Mouse (Mus musculus): ENCODE results near the gene Adarb1.
A peak's percentile ranks its signal among the peaks of the same experiment; 100 is the strongest.
"Not testable (repeated sequence)": the region's sequence is repeated elsewhere in the genome, so short reads cannot be mapped to it uniquely, and the experiment has no call there.

Adarb1 gene

DNA sequence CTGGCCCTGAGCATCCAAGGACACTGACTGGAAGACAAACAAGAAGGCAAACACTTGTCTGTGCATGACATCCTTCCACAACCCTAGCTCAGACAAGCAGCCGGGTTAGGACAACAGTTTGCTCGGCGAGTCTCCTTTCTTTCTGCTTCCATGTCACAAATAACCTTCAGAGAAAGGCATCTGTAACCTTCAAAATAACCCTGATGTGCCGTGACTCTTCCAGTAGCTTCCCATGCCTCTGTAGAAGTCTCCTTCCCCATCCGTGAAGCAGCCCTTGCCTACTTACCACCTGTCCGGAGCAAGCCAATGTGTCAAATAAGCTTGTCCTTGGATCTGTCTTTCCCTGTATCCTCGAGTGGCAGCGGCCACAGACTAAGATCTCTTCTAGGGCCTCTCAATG is 112.3 kb downstream of the Adarb1 start:
- no peak for DNase-seq

DNA sequence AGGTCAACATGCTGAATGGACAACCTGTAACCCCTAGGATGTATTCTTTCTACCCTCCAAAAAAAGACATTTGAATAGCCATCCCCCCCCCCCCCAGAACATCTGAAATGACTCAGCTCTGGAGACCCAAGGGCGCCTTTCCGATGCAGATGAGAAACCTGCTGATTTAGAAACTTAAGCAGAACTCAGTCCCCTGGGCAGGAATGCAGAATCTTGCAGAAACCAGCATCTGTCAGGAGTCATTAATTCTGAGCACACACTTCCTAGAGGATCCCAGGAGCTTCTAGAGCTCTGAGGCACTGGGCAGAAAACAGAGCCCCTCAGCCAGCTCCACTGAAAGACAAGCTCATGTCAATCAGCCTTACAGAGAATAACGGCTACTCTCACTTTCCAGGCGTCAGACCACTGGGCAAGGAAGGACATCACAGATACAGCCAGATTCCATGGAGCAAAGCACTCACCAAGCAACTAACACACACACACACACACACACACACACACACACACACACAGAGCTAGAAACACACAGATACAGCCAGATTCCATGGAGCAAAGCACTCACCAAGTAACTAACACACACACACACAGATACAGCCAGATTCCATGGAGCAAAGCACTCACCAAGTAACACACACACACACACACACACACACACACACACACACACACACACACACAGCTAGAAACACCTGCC is 113.1 kb downstream of the Adarb1 start:
- no peak for DNase-seq

DNA sequence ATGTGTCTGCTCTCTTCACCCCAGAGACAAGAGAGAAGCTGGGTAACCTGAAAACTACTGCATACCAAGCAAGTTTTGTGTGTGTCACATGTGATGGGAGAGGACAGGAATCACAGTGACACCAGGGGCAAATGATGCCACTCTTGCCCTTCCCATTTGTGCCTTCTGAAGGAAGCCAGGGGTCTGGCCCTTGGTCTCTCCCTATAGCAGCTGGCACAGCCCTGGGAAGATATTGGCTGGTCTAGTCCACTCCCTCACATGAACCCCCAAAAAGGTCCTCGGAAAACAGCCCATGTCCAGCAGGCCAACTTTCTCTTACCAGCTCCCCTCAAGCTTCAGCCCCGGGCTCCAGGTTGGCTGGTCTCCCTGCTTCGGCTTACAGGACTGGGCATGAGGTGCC is 113.7 kb downstream of the Adarb1 start:
- DNase-seq = no peak

DNA sequence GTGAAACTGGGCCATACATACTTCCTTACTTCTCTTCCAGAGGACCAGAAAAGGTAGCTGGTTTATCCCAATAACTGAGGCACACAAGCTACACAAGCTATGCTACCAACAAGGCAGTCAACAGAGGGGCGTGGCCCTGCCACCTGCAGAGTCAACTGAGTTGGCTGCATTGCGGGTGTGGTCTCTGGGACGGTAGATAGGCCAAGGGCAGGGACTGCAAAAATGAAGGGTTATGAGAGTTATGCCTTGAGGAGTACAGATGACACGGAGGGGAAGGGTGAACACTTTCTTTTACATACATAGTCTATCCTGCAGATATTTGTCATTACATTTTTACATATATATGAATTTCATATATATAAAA is 117.2 kb downstream of the Adarb1 start:
- DNase-seq = no peak

DNA sequence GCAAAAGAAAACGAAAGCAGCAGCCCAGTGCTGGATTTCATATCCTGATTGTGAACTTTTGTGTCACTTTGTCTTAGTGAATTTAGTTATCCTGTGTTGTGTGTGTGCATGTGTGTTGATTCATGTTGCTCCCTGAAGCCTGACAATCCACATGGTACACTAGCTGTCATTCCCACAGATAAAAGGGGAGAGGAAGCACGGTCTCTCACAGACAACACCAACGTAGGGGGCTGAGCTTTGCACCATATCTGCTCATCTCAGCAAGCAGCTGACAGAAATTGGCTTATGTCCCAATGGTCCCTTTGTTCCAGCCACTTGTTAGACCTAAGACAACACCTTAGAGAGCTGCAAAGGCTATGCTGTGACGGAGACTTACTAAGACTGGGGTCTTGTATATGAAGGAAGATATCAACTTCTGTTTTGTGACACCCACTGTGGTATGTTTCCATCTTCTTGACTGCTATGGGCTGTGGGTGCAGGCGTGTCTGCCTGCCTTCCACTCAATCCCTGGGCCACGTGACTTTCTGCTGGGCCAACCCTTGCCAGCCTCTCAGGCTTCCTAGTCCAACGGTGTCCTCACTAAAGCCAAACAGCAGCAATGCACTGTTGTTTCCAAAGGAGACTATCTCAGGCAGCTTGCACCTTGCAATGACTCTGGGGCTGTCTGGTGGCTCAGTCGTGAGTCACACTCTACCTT is 117.7 kb downstream of the Adarb1 start:
- DNase-seq = no peak

DNA sequence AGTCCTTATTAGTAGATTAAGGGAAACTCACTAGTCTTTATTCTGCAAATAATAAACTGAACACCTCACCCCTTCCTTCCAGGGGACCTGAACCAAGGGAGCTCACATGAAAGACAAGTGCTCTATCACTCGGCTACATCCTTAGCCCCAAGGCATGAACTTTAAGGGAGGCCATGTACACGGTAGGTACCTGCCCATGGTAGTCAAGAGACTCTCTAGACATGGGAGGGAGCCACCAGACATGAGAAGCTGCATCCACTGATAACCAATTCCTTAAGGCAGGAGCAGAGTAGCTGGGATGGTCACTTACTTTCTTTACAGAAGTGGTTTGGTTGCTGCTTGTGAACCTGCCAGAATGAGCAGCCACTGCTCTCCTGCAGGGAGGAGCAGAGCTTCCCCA is 118.9 kb downstream of the Adarb1 start:
- DNase-seq = no peak

DNA sequence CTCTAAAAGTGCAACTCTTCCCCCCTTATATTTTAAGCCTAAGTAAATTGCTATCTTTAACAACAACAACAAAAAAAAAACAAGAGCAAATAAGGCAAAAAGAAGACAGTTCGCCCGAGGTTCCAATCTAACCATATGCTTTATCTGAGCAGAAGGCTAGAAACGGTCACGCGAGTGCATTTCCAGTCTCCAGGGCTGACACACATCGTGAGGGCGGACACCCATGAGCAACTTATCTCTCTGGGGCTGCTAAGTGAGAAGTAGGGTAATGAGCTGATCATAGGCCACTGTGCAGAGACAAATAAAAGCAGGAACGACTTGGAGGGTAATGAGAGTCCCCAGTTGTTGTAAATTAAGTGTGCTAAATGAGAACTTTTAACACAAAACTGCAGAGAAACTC is 119.4 kb downstream of the Adarb1 start:
- DNase-seq = no peak

DNA sequence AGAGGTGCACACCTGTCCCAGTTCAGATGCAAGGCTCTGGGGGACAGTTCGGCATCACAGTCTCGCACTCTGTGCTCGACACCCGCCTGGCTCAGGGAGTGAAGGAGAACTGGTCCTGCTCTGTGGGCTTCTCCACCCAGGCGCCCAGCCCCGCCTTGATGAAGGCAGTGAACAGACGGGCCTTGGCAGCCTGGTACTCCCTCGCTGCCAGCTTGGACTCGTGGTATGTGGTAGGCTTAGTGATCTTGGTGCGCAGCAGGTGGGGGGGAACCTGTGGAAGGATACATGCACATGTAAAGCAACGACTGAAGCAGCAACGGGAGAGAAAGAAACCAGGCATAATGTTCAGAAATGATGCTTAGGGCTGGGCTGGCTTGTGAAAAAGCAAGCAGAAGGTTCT is 123.4 kb downstream of the Adarb1 start:
- DNase-seq = peak; percentile 91

DNA sequence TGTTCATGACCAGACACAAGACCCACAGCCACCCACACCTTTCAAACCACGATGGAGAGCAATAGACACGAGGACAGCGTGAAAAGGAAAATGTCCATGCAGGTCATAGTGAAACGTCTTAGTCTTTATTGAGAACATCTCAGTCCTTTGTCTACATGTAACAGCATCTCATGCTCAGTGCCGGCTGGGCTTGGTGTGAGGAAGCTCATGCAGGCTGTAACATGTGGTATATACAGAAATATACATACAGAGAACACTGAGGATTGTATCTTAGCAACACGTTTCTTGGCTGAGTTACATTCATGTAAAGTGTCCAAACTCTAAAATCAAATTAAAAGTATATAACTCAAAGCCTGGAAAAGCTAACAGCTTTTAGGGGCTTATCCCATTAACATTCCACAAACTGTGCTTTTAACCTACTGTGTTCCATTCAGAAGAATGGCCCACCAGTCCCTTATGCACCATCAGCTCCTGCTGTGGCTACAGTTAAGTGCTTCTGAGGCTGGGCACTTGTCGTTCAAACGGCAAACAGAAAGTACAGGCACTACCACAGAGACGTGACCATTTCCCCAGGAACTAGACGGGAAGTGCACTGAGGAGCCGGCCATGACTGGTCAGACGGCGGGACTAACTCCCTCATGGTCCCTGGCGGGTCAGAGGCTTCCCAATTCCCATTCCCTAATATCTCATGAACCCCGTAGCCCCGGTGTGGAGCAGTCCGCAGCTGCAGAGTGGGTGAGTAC is 127.3 kb downstream of the Adarb1 start:
- no peak for DNase-seq

DNA sequence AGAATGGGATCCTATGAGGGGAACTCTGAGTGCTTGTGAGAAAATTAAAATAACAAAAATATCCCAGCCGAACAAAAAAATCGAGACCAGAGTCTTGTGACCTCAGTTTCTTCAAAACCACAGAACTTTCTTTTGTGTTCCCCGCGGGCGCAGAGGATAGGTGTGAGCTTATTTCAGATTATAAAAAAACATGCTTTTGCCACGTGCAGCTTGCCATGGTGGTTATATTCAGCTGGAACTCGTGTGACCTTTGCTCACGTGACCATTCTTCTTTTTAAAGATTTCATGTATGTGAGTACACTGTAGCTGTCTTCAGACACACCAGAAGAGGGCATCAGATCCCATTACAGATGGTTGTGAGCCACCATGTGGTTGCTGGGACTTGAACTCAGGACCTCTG is 128.5 kb downstream of the Adarb1 start:
- no peak for DNase-seq

DNA sequence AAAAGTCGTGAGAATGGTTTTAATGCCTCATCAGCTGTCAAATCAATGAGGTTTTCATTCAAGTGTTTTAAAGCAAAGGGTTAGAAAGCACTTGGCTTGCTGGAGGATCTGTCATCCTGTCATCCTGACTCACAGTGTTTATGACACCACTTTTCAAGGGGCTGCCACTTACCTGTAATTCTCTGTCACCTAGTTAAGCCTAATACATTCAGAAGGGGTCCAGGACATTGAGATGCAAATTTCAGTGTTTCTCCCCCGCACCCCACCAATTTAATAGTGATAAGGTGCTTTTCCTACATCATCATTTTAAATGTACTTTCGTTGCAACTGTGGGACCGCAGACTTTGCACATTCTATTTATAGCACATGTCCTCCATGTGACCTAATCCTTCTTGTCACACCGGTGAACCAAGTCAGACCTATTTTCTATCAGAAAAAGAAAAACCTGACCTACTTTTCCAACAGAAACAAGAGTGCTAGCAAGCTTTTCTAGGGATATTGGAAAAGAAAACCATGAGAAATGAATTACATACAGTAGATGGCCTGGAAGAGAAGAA is 129.4 kb downstream of the Adarb1 start:
- DNase-seq = no peak

DNA sequence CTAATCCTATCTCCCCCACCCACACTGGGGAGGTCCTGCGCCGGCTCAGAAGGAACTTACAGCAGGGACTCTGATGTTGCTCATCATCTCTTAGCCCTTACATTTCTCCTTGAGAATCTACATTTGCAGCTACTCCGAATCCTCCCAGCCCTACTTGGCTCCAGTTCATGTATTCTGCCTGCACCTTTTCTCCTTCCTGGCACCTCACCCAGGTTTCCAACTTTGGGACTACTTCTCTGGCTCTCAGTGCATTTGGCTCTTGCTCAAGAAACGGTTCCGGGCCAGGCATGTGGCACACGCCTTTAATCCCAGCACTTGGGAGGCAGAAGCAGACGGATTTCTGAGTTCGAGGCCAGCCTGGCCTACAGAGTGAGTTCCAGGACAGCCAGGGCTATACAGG is 130.4 kb downstream of the Adarb1 start:
- DNase-seq = no peak

DNA sequence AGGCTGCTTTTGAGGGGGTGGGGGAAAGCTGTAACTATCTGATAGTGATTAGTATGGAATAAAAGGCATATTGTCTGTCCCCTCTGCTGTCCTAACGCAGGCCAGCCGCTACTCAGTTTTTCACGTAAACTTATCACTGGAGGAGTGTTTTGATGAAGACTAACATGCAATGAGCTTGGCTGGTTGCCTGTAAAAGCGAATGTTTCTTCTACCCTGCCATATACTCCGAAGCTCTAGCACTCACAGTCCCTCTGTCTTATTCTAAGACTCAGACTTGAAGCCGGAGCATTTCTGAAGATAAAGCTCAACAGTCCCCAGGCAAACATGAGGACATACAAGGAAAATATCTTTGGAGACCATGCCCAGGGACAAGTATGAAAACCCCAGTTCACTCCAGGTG is 133.2 kb downstream of the Adarb1 start:
- no peak for DNase-seq

DNA sequence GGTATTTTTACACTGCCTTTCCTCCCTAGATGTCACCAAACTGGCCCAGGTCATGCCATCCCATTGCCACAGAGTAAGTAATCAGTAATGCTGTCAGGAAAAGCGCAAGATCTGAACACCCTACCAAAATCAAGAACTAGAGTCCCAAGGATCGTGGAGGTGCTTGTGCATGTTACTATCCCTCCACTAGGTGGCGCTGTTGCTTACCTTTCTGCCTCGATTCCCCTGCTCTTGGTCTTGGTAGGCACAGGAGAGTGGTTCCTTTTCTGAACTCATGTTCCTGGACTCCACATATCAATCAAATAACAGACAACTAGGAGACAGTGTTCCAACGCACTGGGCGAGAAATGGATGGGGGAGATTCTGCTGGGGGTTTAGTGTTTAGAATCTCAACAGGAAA is 135.2 kb downstream of the Adarb1 start:
- peak; percentile 76 for DNase-seq

DNA sequence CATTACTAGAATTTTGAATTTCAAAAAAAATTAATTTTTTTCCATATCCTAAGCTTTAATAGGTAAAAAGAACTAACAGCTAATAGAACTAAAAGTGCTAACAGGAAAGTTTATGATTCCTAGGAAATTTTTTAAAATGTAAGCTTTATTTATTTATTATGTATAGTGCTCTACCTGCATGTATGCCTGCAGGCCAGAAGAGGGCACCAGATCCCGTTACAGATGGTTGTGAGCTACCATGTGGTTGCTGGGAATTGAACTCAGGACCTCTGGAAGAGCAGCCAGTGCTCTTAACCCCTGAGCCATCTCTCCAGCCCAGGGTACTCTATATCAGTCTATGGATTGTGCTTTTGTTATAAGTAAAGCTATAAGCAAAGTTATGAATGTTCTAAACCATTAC is 136.0 kb downstream of the Adarb1 start:
- DNase-seq = not testable (repeated sequence)

DNA sequence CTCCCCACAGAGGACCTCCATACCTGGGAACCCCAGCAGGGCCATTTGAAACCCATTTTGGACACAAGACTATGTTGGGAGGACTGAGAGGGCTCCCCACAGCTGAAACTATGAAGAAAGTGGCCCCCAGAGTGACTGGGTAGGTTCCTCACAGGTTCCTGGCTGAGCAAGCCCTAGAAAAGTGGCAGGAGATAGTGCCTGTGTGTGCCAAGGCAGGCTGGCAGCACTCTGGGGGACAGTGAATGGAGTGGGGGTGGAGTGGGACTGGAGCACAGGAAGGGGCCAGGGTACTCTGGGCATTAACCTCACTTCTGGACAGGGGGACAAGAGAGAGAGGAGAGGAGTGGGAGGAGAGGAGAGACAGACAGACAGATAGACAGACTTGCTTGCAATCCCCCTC is 144.3 kb downstream of the Adarb1 start:
- peak; percentile 58 for DNase-seq

DNA sequence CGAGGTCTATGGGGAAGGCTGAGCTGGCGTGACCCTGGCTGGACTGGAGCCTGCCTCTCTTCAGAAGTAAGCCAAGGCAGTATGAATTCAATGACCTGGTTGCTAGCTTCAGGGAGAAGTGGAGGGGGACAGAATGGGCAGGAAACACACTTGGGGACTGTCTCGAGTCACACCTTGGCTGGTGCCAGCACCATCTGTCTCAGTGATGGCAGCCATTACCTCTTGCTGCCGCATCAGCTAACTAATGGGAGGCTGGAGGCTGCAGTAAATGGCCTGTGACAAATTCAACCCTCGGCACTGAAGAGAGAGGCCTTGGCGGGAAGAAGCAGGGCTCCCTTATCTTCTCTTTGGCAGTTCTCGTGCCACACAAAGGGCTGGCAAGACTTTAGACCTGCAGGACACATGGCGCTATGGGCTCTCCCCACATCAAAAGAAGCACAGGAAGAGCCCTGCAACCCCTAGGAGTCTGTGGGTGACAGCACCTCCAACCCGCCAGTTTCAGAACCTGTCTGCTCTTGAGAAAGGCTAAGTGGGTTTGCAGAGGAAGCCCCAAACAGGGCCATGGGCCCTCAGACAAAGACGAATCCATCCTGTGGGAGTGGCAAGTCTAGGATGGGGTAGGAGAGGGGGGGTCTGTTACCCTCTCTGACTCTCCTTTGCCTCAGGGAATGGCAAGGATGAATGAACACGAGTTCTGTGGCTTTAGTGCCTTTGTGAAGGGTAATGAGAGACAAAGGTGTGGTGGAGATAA is 144.9 kb downstream of the Adarb1 start:
- peak; percentile 94 for DNase-seq

DNA sequence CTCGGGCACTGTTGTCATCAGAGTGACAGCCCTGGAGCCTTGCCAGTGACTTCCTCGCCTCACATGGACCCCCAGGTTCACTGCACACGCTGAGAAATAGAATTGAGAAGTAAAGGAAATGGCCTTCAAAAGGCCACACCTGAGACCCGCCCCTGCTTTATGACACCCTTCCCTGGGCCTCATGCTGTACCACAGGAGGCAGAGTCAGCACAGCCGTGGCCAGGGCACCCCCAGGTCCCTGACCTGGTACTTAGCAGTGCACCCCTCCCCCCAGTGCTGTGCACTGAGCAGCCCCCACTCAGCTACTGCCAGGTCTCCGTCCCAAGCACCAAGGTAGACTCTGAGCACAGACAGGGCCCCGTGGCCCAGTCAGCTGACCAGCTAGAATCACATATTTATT is 148.9 kb downstream of the Adarb1 start:
- DNase-seq = no peak

DNA sequence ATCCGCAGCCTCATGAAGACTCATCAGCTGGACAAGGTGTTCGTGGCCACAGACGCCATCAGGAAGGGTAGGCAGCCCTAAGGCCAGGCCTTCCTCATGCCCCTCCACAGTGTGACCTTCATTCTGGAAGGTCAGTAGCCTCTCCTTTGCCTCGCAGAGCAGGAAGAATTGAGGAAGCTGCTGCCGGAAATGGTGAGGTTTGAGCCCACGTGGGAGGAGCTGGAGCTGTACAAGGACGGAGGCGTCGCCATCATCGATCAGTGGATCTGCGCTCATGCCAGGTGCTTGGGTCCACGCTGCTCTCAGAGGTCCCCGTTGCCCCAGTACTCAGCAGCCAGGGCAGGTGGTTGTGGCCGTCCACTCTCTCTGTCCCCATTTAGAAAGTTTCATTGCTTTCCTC is 151.0 kb downstream of the Adarb1 start:
- peak; percentile 14 for DNase-seq

DNA sequence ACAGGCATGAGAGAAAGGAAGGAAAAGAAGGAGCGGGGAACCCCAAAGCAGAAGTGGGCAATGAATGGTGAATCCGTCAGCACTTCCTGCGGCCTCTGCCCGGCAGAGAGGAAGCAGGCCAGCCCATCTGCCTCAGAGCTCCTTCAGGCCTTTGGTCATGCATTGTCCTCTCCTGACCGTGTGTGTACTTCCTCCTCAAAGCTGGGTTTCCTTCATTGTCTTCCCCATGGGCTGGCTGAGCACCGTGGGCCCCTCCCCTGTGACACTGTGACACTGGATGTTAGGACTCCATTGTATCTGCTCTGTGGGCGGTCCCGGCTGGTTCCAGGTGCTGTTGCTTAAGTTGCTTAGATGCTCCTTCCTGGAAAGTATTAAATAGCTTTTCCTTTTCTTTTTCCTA is 151.8 kb downstream of the Adarb1 start:
- no peak for DNase-seq

DNA sequence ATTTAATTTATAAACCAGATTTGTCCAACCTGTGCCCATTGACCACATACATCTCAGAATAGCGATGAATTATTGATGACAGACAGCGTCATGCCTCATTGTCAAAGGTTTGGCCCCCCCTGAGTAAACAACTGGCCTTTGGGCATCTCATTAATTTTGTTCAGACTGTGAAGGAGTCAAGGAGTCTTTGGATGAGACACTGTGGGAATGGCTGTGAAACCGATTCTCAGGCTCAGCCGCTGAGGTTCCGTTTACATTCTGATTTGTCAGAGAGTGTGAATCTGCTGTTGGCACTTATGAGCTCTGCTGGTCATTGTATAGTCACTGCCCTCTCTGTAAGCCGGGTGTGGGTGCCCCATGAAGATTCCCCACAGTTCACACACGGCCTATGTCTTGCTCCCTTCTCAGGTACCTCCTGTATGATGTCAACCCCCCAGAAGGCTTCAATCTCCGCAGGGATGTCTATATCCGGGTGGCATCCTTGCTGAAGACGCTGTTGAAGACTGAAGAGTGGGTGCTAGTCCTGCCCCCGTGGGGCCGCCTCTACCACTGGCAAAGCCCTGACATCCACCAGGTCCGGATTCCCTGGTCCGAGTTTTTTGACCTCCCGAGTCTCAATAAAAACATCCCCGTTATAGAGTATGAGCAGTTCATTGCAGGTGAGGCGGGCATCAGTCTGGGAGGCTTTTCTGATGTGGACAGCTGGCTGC is 157.7 kb downstream of the Adarb1 start:
- DNase-seq = peak; percentile 51

Data from cerebellum, adult 11-12 months (tissue).